9 mouse cellular contexts compared by ENCODE assay signal in the genomic region with DNA sequence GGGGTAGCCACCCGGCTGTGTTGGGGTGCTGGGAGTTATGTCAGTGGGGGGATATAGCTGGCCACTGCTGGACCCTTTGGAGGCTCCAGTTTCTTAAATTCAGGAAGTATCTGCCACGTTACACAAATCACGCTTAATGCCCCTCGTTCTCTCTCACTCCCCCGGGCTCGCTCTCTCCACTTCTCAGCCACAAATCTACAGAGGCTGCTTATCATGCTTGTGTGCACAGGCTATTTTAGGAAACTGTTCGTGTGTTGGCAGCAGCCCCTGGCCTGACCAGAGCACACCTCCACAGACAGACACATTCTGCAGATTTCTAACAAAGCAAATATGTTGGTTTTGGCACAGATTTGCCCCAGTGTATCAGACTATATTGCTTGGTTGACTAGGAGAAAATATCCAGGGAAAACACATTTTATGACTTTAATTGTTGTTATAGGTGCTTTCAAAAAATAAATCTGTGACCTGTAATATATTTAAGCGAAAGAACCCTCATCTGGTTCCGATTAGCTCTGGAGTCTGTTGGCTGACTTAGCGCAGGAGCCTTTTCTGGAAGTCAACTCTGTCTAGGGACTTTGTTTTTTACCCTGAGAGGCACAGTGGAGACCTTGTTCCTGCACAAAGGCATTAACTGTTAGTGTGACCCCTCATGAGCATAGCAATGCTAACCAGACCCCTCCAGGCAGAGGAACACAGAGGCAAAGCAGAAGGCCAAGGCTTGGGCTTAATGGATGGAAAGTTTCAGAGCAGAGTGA. TPM values are rescaled to one million over a fixed set of nuclear protein-coding genes. Genes with fewer than 3 reads are reported as not detected.
A peak's percentile ranks its signal among the peaks of the same experiment; 100 is the strongest.
DNase-seq lines count a peak whose midpoint lies in the region; ATAC-seq and TF ChIP-seq lines count a peak whose summit lies in the region.
"Had no signal": no experiment of that assay in that cellular context is flagged by ENCODE, and none has a peak within 500 bp of the region (broad histone marks: within the 10 kb centered on the region; RNA-seq: fewer than 3 reads in every experiment).

No protein-coding gene starts in this region.

- TF ChIP-seq CTCF in kidney, adult 2 months (conservative IDR thresholded peaks at IDR 0.05; ENCODE audit: insufficient read depth, insufficient read length, low read depth, low read length): no peak

- H3K9ac ChIP-seq in heart, embryonic 15.5 days: peak overlapping the region; percentile 28; the same call in 1 of the 2 replicates

- no peaks in the 10 kb centered on the region for H3K36me3 ChIP-seq in kidney, adult 2 months (ENCODE audit: control insufficient read depth, insufficient read depth, low read length)
- no peaks in the 10 kb centered on the region for H3K36me3 ChIP-seq in heart, embryonic 15.5 days

- peak; percentile 44 for DNase-seq in kidney, adult 2 months
- DNase-seq in kidney, postnatal 14 days: no peak
- peak; percentile 55 for DNase-seq in cerebellum, adult 9-11 months
- peak; percentile 17 to 55 for DNase-seq in lung, postnatal 4 days
- DNase-seq in frontal cortex, postnatal 25 days (ENCODE audit: low spot score in 2 of 2): no peak
- DNase-seq in layer of hippocampus, adult 8-10 months (ENCODE audit: low spot score in 2 of 2): no peak

- no peak overlapping the region for H3K27ac ChIP-seq in kidney, adult 2 months (ENCODE audit: insufficient read depth, low read depth, low read length)
- H3K27ac ChIP-seq in heart, embryonic 15.5 days: peak overlapping the region; percentile 98

- no peak for TF ChIP-seq POLR2A in kidney, adult 2 months (IDR thresholded peaks at IDR 0.05; ENCODE audit: low read depth, low read length)

- peak; percentile 87 for ATAC-seq in heart, embryonic 15.5 days (replicated peaks; ENCODE audit: insufficient number of reproducible peaks, insufficient read depth, low FRiP score, low read depth)
- no peak for ATAC-seq in erythroblast, adult 5-6 weeks (replicated peaks; ENCODE audit: low FRiP score, poor library complexity, severe bottlenecking)

- H3K4me2 ChIP-seq in heart, embryonic 15.5 days: peak overlapping the region; percentile 54

- 26% methylated on average over 10 of the region's 10 CpGs for WGBS in kidney, adult 2 months
- 7% methylated on average over 10 of the region's 10 CpGs for WGBS in heart, embryonic 15.5 days

- no peaks in the 10 kb centered on the region for H3K4me1 ChIP-seq in kidney, adult 2 months (ENCODE audit: control insufficient read depth, insufficient read depth, low read length)
- H3K4me1 ChIP-seq in heart, embryonic 15.5 days (replicated peaks): peaks cover 33% of the 10 kb centered on the region

- H3K27me3 ChIP-seq in kidney, adult 2 months (replicated peaks; ENCODE audit: control insufficient read depth, insufficient read depth, low read length): no peaks in the 10 kb centered on the region
- H3K27me3 ChIP-seq in heart, embryonic 15.5 days: no peaks in the 10 kb centered on the region

- no peak overlapping the region for H3K4me3 ChIP-seq in kidney, adult 2 months (ENCODE audit: insufficient read depth, low read depth, low read length)
- peak overlapping the region; percentile 20; the same call in 1 of the 2 replicates for H3K4me3 ChIP-seq in heart, embryonic 15.5 days

- no peaks in the 10 kb centered on the region for H3K9me3 ChIP-seq in heart, embryonic 15.5 days (replicated peaks)

RNA-seq across cellular contexts. Expression of a gene that starts 51.2 kb away (rescaled TPM):
- 0.33 TPM in 1 of 2 replicates, not detected in the other for polyA plus RNA-seq in kidney, adult 2 months (2012; rRNA removed)
- 1.0 and 1.4 TPM in 2 replicates for polyA plus RNA-seq in heart, embryonic 15.5 days (2015; fragmentation: Nextera tagmentation; extraction: Ambion mirVana)
- total RNA-seq in erythroblast, adult 5-6 weeks (2015; ENCODE audit: low replicate concordance): not detected in 2 replicates
- not detected in 2 replicates for total RNA-seq in erythroblast, adult 5-6 weeks (2017; ENCODE audit: low replicate concordance)
- 1 to 10 TPM; 1.8 to 2.5 (median 2.0) TPM for total RNA-seq in layer of hippocampus, adult 8-10 months (2022)
- total RNA-seq: ES-E14 had no signal

RNA-seq across cellular contexts. Expression of a gene that starts 53.3 kb away (rescaled TPM):
- polyA plus RNA-seq in kidney, adult 2 months (2012; rRNA removed): 32.4 and 33.7 TPM in 2 replicates
- polyA plus RNA-seq in heart, embryonic 15.5 days (2015; fragmentation: Nextera tagmentation; extraction: Ambion mirVana): 90.9 and 110 TPM in 2 replicates
- total RNA-seq in erythroblast, adult 5-6 weeks (2015; ENCODE audit: low replicate concordance): 45.0 and 47.9 TPM in 2 replicates
- 56.5 and 72.2 TPM in 2 replicates for total RNA-seq in erythroblast, adult 5-6 weeks (2017; ENCODE audit: low replicate concordance)
- total RNA-seq in layer of hippocampus, adult 8-10 months (2022): 100 to 1,000 TPM; 139 to 165 (median 152) TPM

Comparison
In these comparisons a context has a peak if more than half of its experiments do, and no peak if none do; other contexts are left out.
1. DNase-seq: peak in kidney, adult 2 months (single experiment), cerebellum, adult 9-11 months (single experiment) and lung, postnatal 4 days (2 of 2); none in kidney, postnatal 14 days (single experiment), frontal cortex, postnatal 25 days (0 of 2) and layer of hippocampus, adult 8-10 months (0 of 2).